Mouse (Mus musculus): ENCODE data around the gene Cct8.
"Not testable (repeated sequence)": the region's sequence is repeated elsewhere in the genome, so short reads cannot be mapped to it uniquely, and the experiment has no call there.

The Cct8 gene

DNA sequence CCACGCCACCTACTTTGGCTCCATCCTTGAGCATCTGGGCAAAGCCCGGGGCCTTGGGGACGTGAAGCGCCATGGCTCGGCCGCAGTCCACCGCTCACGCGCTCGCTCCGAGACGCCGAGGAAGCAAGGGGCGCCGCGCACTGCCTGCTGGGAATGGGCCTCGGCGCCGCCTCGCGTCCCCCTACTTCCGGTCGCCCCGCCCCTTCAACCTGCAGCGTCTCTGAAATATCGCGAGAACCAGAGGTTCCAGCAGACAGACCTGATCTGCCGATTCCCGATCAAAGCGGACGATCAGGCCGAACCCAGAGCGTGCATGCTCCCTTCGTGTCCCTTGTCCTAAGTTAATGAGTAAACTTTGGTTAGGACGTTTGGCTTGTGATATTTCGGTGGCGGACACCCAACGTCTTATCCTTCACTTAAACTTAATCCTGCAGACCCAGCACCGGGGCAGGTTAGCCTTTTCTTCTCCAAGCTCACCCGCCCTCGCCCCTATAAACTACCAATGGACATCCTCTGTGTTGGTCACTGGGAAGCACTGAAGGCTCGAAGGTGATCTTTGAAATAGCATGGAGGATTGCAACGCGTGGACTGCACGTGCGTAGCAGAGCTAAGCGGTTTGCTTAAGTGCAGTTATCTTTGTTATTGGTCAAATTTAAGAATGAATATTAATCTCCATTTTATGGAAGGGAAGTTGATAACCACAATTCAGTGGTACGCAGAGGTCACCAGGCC is at the start of gene Cct8:
Gene Cct8 (minus strand): TSS at position 158 of the 732 bp plus-strand sequence.
- peak; percentile 99 for DNase-seq (ENCODE audit: low read depth, low spot score)

DNA sequence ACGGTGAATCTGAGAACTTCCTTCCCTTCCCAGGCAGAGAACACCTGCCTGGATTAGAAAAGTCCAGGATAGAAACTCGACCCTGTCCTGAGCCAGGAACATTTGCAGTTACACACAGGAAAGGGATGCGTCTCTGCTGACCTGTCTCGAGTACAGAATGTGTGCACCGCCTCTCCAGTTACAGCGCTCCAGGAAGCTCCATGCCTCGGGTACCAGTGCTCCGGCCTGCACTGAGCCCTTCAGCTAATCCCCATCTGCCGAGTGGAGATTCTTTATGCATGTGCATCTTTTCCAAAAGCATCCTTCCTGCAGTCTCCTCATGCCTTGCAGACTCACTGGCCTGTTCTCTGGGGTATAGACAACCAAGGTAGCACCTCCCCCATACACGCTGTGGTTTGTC is 33.1 kb upstream of the Cct8 start:
- DNase-seq (ENCODE audit: low read depth, low spot score) = no peak

DNA sequence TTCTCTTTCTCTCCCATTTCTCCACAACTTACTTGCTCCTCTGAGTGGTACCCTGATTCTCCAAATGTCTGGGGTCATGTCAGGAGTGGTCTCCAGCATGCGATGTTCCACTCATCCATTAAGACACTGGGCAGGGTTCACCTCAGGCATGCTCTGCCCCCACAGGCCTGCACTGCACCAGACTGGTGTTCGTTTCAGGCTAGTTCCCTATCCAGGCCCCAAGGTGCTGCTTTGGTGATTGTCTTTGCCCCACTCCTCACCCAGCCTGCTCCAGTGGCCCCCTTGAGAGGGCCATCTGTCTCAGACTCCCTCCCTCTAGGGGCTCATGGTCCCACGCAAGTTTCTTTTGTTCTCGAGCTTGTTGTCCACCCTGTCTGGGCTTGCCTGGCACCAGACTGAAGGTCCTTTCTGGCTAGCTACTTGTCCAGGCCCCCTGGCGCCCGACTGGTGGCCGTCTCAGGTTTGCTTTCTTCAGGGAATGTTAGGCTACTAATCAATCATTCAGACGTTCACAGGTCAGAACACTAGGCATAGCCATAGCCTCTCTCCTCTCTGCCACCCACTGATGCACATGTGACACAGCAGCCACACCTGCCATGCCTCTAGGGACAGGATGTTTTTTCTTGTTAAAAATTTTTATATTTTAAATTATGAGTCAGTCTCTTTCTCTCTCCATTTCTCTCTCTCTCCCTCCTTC is 32.0 kb upstream of the Cct8 start:
- no peak for DNase-seq (ENCODE audit: low read depth, low spot score)

GRCm38 (mm10) chr16:87524228-87524627 is 28.6 kb upstream of the Cct8 start:
- peak; percentile 50 for DNase-seq (ENCODE audit: low read depth, low spot score)

DNA sequence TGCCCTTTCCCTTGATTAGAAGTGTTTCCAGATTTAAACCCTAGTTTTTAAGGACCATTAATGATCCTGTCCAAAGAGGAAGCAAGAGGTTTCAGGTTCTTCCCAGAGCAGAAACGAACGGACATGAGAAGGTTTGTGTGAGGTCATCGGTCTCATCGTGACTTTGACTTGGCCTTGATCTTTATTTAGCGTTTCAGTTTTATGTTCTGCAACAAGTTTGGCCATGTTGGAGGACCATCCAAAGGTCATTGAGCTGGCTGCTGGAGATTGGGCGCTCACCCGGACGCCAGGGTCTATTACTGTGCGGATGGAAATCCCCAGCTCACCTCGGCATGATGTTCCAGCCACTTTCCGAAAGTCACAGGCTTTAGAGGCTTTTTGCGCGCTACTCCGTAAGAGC is 16.7 kb upstream of the Cct8 start:
- no peak for DNase-seq (ENCODE audit: low read depth, low spot score)

GRCm38 (mm10) chr16:87511706-87512105 is 16.0 kb upstream of the Cct8 start:
- no peak for DNase-seq (ENCODE audit: low read depth, low spot score)

GRCm38 (mm10) chr16:87501304-87502078 is 5.8 kb upstream of the Cct8 start:
- DNase-seq (ENCODE audit: low read depth, low spot score) = no peak

- DNase-seq (ENCODE audit: low read depth, low spot score) = no peak
These were observed 3.9 kb upstream of the Cct8 start for GRCm38 (mm10) chr16:87499556-87499955.

DNA sequence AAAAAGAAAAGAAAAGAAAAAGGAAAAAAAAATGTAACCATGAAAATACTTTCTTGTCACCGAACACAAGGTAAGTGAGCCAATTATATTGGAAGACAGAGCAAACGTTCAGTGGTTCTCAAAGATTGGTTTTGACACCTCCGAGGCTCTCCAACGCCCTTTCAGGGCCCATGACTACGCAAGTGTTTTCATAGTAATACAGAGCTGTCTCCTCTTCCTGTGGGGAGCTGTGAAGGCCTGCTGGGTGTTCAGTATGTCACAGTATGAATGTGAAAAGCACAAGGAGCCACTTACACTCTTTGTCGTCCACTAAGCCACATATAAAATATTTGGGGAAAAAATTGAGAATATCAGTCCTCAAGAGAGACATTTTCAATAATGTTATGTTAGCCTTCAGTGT is 1.5 kb upstream of the Cct8 start:
- no peak for DNase-seq (ENCODE audit: low read depth, low spot score)

- DNase-seq (ENCODE audit: low read depth, low spot score) = no peak
These were observed 1.1 kb upstream of the Cct8 start for GRCm38 (mm10) chr16:87496728-87497127.

GRCm38 (mm10) chr16:87494955-87495655 is 568 bp downstream of the Cct8 start:
- peak; percentile 48 for DNase-seq (ENCODE audit: low read depth, low spot score)

- DNase-seq (ENCODE audit: low read depth, low spot score) = not testable (repeated sequence)
These were observed 3.4 kb downstream of the Cct8 start for GRCm38 (mm10) chr16:87492191-87492792.

GRCm38 (mm10) chr16:87488605-87489004 is 7.1 kb downstream of the Cct8 start:
- no peak for DNase-seq (ENCODE audit: low read depth, low spot score)

DNA sequence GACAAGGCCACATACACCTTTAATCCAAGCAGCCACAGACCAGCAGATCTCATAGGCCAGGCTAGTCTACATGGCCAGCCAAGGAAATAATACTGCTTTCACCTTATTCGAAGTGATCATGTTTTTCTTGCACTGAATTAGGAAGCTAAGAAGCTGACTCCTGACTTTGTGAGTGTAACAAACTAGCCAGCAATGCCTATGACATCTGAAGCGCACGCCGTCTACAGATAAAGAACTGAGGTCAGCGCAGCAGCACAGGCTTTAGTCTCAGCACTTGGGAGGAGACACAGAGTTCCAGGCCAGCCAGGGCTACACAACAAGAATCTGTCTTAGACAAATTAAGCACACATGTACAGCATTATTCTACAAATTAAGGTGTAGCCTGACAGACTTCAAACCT is 8.9 kb downstream of the Cct8 start:
- DNase-seq (ENCODE audit: low read depth, low spot score) = no peak

- no peak for DNase-seq (ENCODE audit: low read depth, low spot score)
These were observed 11.3 kb downstream of the Cct8 start for GRCm38 (mm10) chr16:87484367-87484766.

GRCm38 (mm10) chr16:87470579-87470978 is 25.1 kb downstream of the Cct8 start:
- no peak for DNase-seq (ENCODE audit: low read depth, low spot score)

DNA sequence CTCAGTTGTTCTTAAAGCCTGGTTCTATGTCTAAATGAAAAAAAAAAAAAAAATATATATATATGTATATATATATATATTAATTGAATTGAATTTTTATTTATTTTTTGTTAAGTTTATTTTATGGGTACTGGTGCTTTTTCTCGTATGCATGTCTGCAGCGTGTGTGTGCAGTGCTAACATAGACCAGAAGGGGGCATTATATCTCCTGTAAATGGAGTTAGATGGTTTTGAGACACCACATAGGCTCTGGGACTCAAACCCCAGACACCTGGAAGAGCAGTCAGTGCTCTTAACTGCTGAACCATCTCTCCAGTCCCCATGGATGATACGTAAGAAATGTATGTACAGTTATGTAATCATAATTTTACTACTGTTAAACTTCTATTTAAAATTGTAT is 36.9 kb downstream of the Cct8 start:
- DNase-seq (ENCODE audit: low read depth, low spot score) = peak; percentile 42

- peak; percentile 61 for DNase-seq (ENCODE audit: low read depth, low spot score)
These were observed 40.5 kb downstream of the Cct8 start for GRCm38 (mm10) chr16:87455180-87455611.

- DNase-seq (ENCODE audit: low read depth, low spot score) = peak; percentile 93
These were observed 41.1 kb downstream of the Cct8 start, which contains the start of gene Usp16 for GRCm38 (mm10) chr16:87454419-87455179. TSS of gene Usp16 (plus strand) at chr16:87454703.

DNA sequence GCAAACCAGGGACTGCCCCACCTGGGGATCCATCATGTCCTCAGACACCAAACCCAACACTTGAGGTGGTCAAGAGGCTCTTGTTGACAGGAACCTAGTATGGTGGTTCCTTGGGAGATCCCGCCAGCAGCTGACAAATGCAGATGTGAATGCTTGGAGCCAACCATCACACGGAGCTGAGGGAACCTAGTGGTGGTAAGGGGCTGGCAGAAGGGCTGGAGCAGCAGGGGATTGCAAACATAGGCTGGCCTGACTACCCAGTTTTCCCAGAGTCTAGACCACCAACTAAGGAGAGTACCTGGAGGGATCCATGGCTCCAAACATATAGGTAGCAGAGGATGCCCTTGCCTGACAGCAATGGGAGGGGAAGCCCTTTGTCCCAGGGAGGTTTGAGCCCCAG is 42.4 kb downstream of the Cct8 start:
- DNase-seq (ENCODE audit: low read depth, low spot score) = no peak
